Mouse (Mus musculus) liver, embryonic 14.5 days (tissue): ENCODE measurements around the gene Gpr88.

Experiments
- CTCF ChIP-seq: IDR thresholded peaks from 2 replicates; pipeline ENCODE4 v1.5.1; 2016; ENCODE audit warnings: antibody characterized with exemption, low read depth, control low read depth
- EP300 ChIP-seq: IDR thresholded peaks from 2 replicates; pipeline ENCODE4 v1.6.1; 2016; ENCODE audit warnings: antibody characterized with exemption, low read depth

- TF ChIP-seq CTCF (no peak), EP300 (no peak)
Measured at GRCm38 (mm10) chr3:116252255-116253040, 855 bp downstream of the Gpr88 start.
